15 mouse cellular contexts compared by ENCODE assay signal in the genomic region with DNA sequence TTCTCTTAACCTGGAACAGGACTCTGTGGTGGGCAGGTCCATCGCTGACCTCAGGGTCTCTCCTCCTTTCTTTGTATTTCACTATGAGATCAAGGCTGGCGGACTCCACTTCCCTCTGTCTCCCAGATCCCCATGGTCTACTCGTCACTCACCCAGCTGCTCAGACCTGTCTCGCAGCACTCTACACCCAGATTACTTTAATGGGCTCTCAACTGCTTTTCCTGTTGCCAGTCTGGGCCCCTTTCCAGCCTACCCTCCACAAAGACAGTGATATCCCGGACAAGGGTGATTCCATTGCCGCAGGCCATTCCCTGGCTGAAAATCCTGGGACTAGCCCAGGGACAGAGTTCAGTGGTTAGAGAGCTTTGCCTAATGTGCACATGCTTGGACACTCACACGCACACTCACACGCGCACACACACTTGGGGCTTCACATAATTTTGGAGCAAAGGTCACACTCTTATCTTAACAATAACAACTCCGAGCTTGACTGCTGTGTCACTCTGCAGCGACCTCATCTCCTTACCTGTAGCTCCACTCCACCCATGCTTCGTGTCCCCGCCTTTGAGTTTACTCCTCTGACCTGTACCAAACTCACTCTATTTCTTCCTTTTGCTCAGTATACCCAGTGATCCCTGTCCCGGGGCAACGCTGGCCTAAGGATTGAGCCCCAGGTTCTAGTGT.
A peak's percentile ranks its signal among the peaks of the same experiment; 100 is the strongest.
DNase-seq lines count a peak whose midpoint lies in the region; ATAC-seq lines count a peak whose summit lies in the region.
"Had no signal": no experiment of that assay in that cellular context is flagged by ENCODE, and none has a peak within 500 bp of the region (broad histone marks: within the 10 kb centered on the region; RNA-seq: fewer than 3 reads in every experiment).

No protein-coding gene starts in this region.

- no peak overlapping the region for H3K9ac ChIP-seq in hindbrain, embryonic 12.5 days
- H3K9ac ChIP-seq: forebrain, postnatal 0 days; limb, embryonic 15.5 days; midbrain, embryonic 15.5 days; neural tube, embryonic 12.5 days had no signal

- WGBS in heart, embryonic 10.5 days, result 50% methylated on average over 15 of the region's 15 CpGs
- whole genome bisulfite sequencing in hindbrain, embryonic 12.5 days, result 84% methylated on average over 15 of the region's 15 CpGs

- 0 out of 2 replicates have a peak, but pooled peaks cover 2% of the 10 kb centered on the region for H3K36me3 ChIP-seq in heart, embryonic 10.5 days
- H3K36me3 ChIP-seq in hindbrain, embryonic 12.5 days, result no peaks in the 10 kb centered on the region
- H3K36me3 ChIP-seq: limb, embryonic 15.5 days; midbrain, embryonic 15.5 days; neural tube, embryonic 12.5 days had no signal

- peaks cover 34% of the 10 kb centered on the region for H3K4me1 ChIP-seq in heart, embryonic 10.5 days
- no peaks in the 10 kb centered on the region for H3K4me1 ChIP-seq in hindbrain, embryonic 12.5 days
- H3K4me1 ChIP-seq: limb, embryonic 15.5 days; midbrain, embryonic 15.5 days; neural tube, embryonic 12.5 days had no signal

- H3K9me3 ChIP-seq in heart, embryonic 10.5 days, result no peaks in the 10 kb centered on the region
- no peaks in the 10 kb centered on the region for H3K9me3 ChIP-seq in hindbrain, embryonic 12.5 days (replicated peaks)
- H3K9me3 ChIP-seq: limb, embryonic 15.5 days; midbrain, embryonic 15.5 days; neural tube, embryonic 12.5 days had no signal

- DNase-seq in gastrocnemius, postnatal 14 days, result peak; percentile 44
- no peak for DNase-seq in gastrocnemius, postnatal 36 days
- DNase-seq in heart, embryonic 10.5 days (ENCODE audit: low spot score), result no peak
- peak; percentile 29 to 37 for DNase-seq in heart, postnatal 36 days
- DNase-seq in lung, postnatal 36 days, result peak; percentile 34
- no peak for DNase-seq in adrenal gland, postnatal 4 days (ENCODE audit: low spot score in 2 of 2)
- no peak for DNase-seq in right cerebral cortex, postnatal 14 days
- DNase-seq: cerebellum, adult 2 months; forebrain, postnatal 0 days; kidney, adult 2 months had no signal

- ATAC-seq in hindbrain, embryonic 12.5 days (ENCODE audit: low FRiP score), result no peak
- ATAC-seq: forebrain, postnatal 0 days; midbrain, embryonic 15.5 days had no signal

- H3K27ac ChIP-seq in heart, embryonic 10.5 days, result peak overlapping the region; percentile 47
- no peak overlapping the region for H3K27ac ChIP-seq in hindbrain, embryonic 12.5 days
- H3K27ac ChIP-seq: left cerebral cortex, adult 2 months; limb, embryonic 15.5 days; midbrain, embryonic 15.5 days; neural tube, embryonic 12.5 days had no signal

- H3K4me3 ChIP-seq in heart, embryonic 10.5 days, result no peak overlapping the region
- H3K4me3 ChIP-seq in hindbrain, embryonic 12.5 days, result no peak overlapping the region
- H3K4me3 ChIP-seq: left cerebral cortex, adult 2 months; limb, embryonic 15.5 days; midbrain, embryonic 15.5 days; neural tube, embryonic 12.5 days had no signal

- intact Hi-C loops in gastrocnemius, postnatal 14 days (cut with DNase I; ENCODE audit: low total_unique reads), result no loop called here
- intact Hi-C loops in gastrocnemius, postnatal 36 days (cut with DNase I), result no loop called here
- intact Hi-C loops in heart, postnatal 36 days (cut with DNase I), result no loop called here

- H3K27me3 ChIP-seq in heart, embryonic 10.5 days (ENCODE audit: insufficient read depth, poor library complexity, severe bottlenecking), result no peaks in the 10 kb centered on the region
- no peaks in the 10 kb centered on the region for H3K27me3 ChIP-seq in hindbrain, embryonic 12.5 days
- H3K27me3 ChIP-seq: limb, embryonic 15.5 days; midbrain, embryonic 15.5 days; neural tube, embryonic 12.5 days had no signal

- H3K4me2 ChIP-seq in hindbrain, embryonic 12.5 days (replicated peaks), result no peak overlapping the region
- H3K4me2 ChIP-seq: limb, embryonic 15.5 days; midbrain, embryonic 15.5 days; neural tube, embryonic 12.5 days had no signal

Comparison
In these comparisons a context has a peak if more than half of its experiments do, and no peak if none do; other contexts are left out.
1. DNase-seq: peak in gastrocnemius, postnatal 14 days (single experiment), heart, postnatal 36 days (2 of 2) and lung, postnatal 36 days (single experiment); none in gastrocnemius, postnatal 36 days (0 of 2), heart, embryonic 10.5 days (single experiment), adrenal gland, postnatal 4 days (0 of 2) and right cerebral cortex, postnatal 14 days (single experiment).